Mouse (Mus musculus) CH12.LX (cell line): ENCODE results near the gene Fuk.

Experiments used
- CHD2 ChIP-seq: IDR thresholded peaks from 2 replicates; pipeline ENCODE4 v1.6.1; 2011; ENCODE audit warnings: low read length, improper control_type of control experiment
- CTCF ChIP-seq, 2 experiments: IDR thresholded peaks in 1 of 2; conservative IDR thresholded peaks in 1 of 2; 2 replicates each; pipeline ENCODE4 v1.5.1; 2011 to 2012; ENCODE audit warnings: low read depth in 2 of 2, low read length in 2 of 2, improper control_type of control experiment in 1 of 2, inconsistent platforms in 1 of 2, mild to moderate bottlenecking in 1 of 2, moderate library complexity in 1 of 2
- E2F4 ChIP-seq: IDR thresholded peaks from 2 replicates; pipeline ENCODE4 v1.6.1; 2011; ENCODE audit warnings: low read depth, low read length, improper control_type of control experiment; ENCODE audit not compliant: insufficient replicate concordance
- EP300 ChIP-seq: IDR thresholded peaks from 2 replicates; pipeline ENCODE4 v1.6.1; 2011; ENCODE audit warnings: low read length, improper control_type of control experiment
- GABPA ChIP-seq: IDR thresholded peaks from 2 replicates; pipeline ENCODE4 v1.6.1; 2012; ENCODE audit warnings: low read depth, low read length, improper control_type of control experiment, inconsistent platforms; ENCODE audit not compliant: insufficient replicate concordance
- MAZ ChIP-seq: IDR thresholded peaks from 2 replicates; pipeline ENCODE4 v1.6.1; 2012; ENCODE audit warnings: low read depth, mild to moderate bottlenecking, inconsistent platforms, low read length, improper control_type of control experiment, moderate library complexity
- NRF1 ChIP-seq: IDR thresholded peaks from 2 replicates; pipeline ENCODE4 v1.6.1; 2014; ENCODE audit warnings: low read depth, mild to moderate bottlenecking, inconsistent platforms, low read length, improper control_type of control experiment, moderate library complexity
- POLR2A ChIP-seq: IDR thresholded peaks from 2 replicates; pipeline ENCODE4 v1.6.1; 2011; ENCODE audit warnings: low read depth, mild to moderate bottlenecking, improper control_type of control experiment, low read length
- POLR2AphosphoS2 ChIP-seq: IDR thresholded peaks from 2 replicates; pipeline ENCODE4 v1.6.1; 2011; ENCODE audit warnings: low read depth, low read length, improper control_type of control experiment
- SIN3A ChIP-seq: IDR thresholded peaks from 2 replicates; pipeline ENCODE4 v1.6.1; 2012; ENCODE audit warnings: low read length, improper control_type of control experiment, inconsistent platforms
- UBTF ChIP-seq: IDR thresholded peaks from 2 replicates; pipeline ENCODE4 v1.6.1; 2012; ENCODE audit warnings: low read depth, mild to moderate bottlenecking, inconsistent platforms, low read length, improper control_type of control experiment, moderate library complexity

- TF ChIP-seq GABPA (no peak), POLR2A (no peak), CTCF (conservative IDR thresholded peaks at IDR 0.05 in 1 of 2, IDR thresholded peaks at IDR 0.05 in 1 of 2; ENCODE audit: low read depth in 2 of 2, low read length in 2 of 2) (no peak), EP300 (no peak), SIN3A (no peak), UBTF (no peak), CHD2 (no peak), NRF1 (no peak), POLR2AphosphoS2 (no peak), MAZ (no peak), E2F4 (no peak)
Observed at GRCm38 (mm10) chr8:110888441-110888840, 13.8 kb downstream of the Fuk start.
